Mouse (Mus musculus): ENCODE data around the gene Prmt1. TPM values are rescaled to one million over a fixed set of nuclear protein-coding genes. Genes with fewer than 3 reads are reported as not detected.

Gene Prmt1
- polyA plus RNA-seq, 2 experiments: 51.2 to 168 TPM

DNA sequence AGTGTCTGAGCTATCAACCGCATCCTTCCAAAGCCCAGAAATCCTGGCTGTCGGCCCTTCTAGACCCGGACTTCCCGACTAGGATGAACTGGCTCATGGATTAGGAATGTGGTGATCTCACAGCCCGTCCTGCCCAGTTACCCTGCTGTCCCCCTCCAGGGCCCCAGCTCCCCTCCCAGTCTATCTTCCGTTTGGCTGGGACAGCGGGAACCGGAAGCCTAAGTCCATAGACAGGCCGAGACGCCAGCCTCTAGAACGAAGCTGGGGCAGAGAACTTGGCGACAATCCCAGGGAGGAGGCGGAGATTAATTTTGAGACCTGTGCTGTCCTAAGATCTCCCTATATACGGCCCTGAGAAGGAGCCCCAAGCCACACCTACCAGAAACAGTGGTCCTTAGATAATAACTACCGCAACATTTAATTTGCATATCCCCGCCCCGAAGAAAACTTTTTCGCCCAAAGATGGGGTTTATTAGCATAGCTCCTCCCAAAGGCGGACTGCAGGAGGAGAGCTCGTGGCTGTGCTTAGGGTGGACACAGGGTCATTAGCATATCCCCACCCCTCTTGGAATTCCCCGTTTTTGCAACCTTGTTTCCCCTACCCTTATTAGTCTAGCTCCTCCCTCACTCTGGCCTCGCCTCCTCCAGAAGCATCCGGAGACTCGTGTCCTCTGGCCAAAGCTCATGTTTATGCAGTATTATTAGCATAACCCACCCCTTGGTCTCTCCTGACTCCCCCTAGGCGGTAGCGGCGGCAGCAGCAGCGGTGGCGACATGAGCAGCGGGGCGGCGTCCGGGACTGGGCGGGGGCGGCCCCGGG, 31.1 kb upstream of the Prmt1 start, which contains the start of gene Rras:
Gene Rras (plus strand): TSS at position 720 of the 820 bp plus-strand sequence.
- H3K4me2 ChIP-seq (ENCODE audit: low read depth): peak within 1 kb of the TSS; percentile 89
- TF ChIP-seq CTCF (IDR thresholded peaks at IDR 0.05; ENCODE audit: low read depth) (peak; percentile 27; the same call in 1 of the 2 replicates), EP300 (IDR thresholded peaks at IDR 0.05; ENCODE audit: low read depth) (peak; percentile 37; the same call in 1 of the 2 replicates)
- H3K27me3 ChIP-seq (ENCODE audit: control insufficient read depth, insufficient read depth, low read length): peaks cover 13% of the 10 kb centered on the region; the same call in 1 of the 2 replicates
- under 1% methylated on average over 36 of the region's 36 CpGs for WGBS (ENCODE audit: insufficient replicate concordance)
- peaks cover 9% of the 10 kb centered on the region for H3K36me3 ChIP-seq (replicated peaks; ENCODE audit: control insufficient read depth, insufficient read depth, low read depth)
- H3K4me1 ChIP-seq (replicated peaks; ENCODE audit: control insufficient read depth in 2 of 2, insufficient read depth in 2 of 2, low read length in 1 of 2): peaks cover 18 to 32% of the 10 kb centered on the region in 2 experiments
- H3K4me3 ChIP-seq (ENCODE audit: insufficient read depth in 1 of 2, low read depth in 2 of 2, low read length in 2 of 2): peak within 1 kb of the TSS; percentile 78 to 96
- peak; percentile 84 for ATAC-seq (ENCODE audit: insufficient read depth)
- DNase-seq (ENCODE audit: low read depth in 3 of 3, low spot score in 3 of 3): peak; percentile 96 to 100 (median 98)
- H3K9me3 ChIP-seq (ENCODE audit: control insufficient read depth, low read length): no peaks in the 10 kb centered on the region
- H3K9ac ChIP-seq (replicated peaks): peak within 1 kb of the TSS; percentile 82
- peak within 1 kb of the TSS; percentile 86 for H3K27ac ChIP-seq

DNA sequence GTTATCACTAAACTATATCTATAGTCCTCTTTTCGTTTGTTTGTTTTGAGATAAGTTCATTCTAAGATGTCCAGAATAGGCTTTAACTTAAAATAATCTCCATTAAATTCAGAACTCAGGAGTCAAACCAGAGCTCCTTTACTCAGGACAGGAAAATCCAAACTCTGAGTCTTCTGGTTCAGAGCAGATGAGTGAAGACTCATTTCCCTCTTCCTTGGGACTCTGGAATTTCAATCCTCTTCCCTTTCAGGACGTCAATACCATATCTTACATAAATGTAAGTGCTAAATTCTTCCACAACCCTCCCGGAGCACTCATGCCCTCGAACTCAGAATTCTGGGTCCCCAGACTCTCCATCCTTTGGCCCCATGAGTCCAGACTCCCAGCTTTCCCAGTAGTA, 30.4 kb upstream of the Prmt1 start:
- ATAC-seq (ENCODE audit: insufficient read depth): no peak
- TF ChIP-seq CTCF (IDR thresholded peaks at IDR 0.05; ENCODE audit: low read depth): no peak
- TF ChIP-seq EP300 (IDR thresholded peaks at IDR 0.05; ENCODE audit: low read depth): no peak

GRCm38 (mm10) chr7:45015957-45016612, 29.7 kb upstream of the Prmt1 start, which contains the start of gene Scaf1:
Gene Scaf1, minus strand, starts transcription at chr7:45016363.
- Histone ChIP-seq H3K36me3 (replicated peaks; ENCODE audit: control insufficient read depth, insufficient read depth, low read depth) (peaks cover 22% of the 10 kb centered on the region), H3K4me2 (ENCODE audit: low read depth) (peak within 1 kb of the TSS; percentile 89), H3K4me1 (replicated peaks; ENCODE audit: control insufficient read depth in 2 of 2, insufficient read depth in 2 of 2, low read length in 1 of 2) (peaks cover 18 to 32% of the 10 kb centered on the region in 2 experiments), H3K27me3 (ENCODE audit: control insufficient read depth, insufficient read depth, low read length) (peaks cover 13% of the 10 kb centered on the region; the same call in 1 of the 2 replicates), H3K4me3 (ENCODE audit: insufficient read depth in 1 of 2, low read depth in 2 of 2, low read length in 2 of 2) (peak within 1 kb of the TSS; percentile 78 to 96), H3K9me3 (ENCODE audit: control insufficient read depth, low read length) (no peaks in the 10 kb centered on the region), H3K9ac (replicated peaks) (peak within 1 kb of the TSS; percentile 82), H3K27ac (peak within 1 kb of the TSS; percentile 86)
- peak; percentile 98 for DNase-seq (ENCODE audit: low read depth in 3 of 3, low spot score in 3 of 3)
- TF ChIP-seq CTCF (IDR thresholded peaks at IDR 0.05; ENCODE audit: low read depth) (no peak), EP300 (IDR thresholded peaks at IDR 0.05; ENCODE audit: low read depth) (no peak)
- WGBS (ENCODE audit: insufficient replicate concordance): under 1% methylated on average over 69 of the region's 69 CpGs
- ATAC-seq (ENCODE audit: insufficient read depth): peak; percentile 79

More for the DNA sequence above, 30.4 kb upstream of the Prmt1 start:
- H3K4me3 ChIP-seq (ENCODE audit: insufficient read depth in 1 of 2, low read depth in 2 of 2, low read length in 2 of 2): peak overlapping the region; percentile 78 to 96
- H3K9ac ChIP-seq (replicated peaks): peak overlapping the region; percentile 82
- under 1% methylated on average over 4 of the region's 4 CpGs for WGBS (ENCODE audit: insufficient replicate concordance)
- peak overlapping the region; percentile 86 for H3K27ac ChIP-seq
- H3K4me1 ChIP-seq (replicated peaks; ENCODE audit: control insufficient read depth in 2 of 2, insufficient read depth in 2 of 2, low read length in 1 of 2): peaks cover 18 to 32% of the 10 kb centered on the region in 2 experiments
- peak overlapping the region; percentile 89 for H3K4me2 ChIP-seq (ENCODE audit: low read depth)
- H3K9me3 ChIP-seq (ENCODE audit: control insufficient read depth, low read length): no peaks in the 10 kb centered on the region
- peak in 1 of 3 experiments; percentile 31 for DNase-seq (ENCODE audit: low read depth in 3 of 3, low spot score in 3 of 3)
- H3K27me3 ChIP-seq (ENCODE audit: control insufficient read depth, insufficient read depth, low read length): peaks cover 13% of the 10 kb centered on the region; the same call in 1 of the 2 replicates
- peaks cover 16% of the 10 kb centered on the region for H3K36me3 ChIP-seq (replicated peaks; ENCODE audit: control insufficient read depth, insufficient read depth, low read depth)

GRCm38 (mm10) chr7:45015344-45015956, 29.1 kb upstream of the Prmt1 start:
- TF ChIP-seq EP300 (IDR thresholded peaks at IDR 0.05; ENCODE audit: low read depth) (no peak), CTCF (IDR thresholded peaks at IDR 0.05; ENCODE audit: low read depth) (no peak)
- H3K4me1 ChIP-seq (replicated peaks; ENCODE audit: control insufficient read depth in 2 of 2, insufficient read depth in 2 of 2, low read length in 1 of 2): peaks cover 18 to 32% of the 10 kb centered on the region in 2 experiments
- peak overlapping the region; percentile 89 for H3K4me2 ChIP-seq (ENCODE audit: low read depth)
- WGBS (ENCODE audit: insufficient replicate concordance): under 1% methylated on average over 20 of the region's 20 CpGs
- H3K9ac ChIP-seq (replicated peaks): peak overlapping the region; percentile 82
- peak in 1 of 3 experiments; percentile 40 for DNase-seq (ENCODE audit: low read depth in 3 of 3, low spot score in 3 of 3)
- H3K4me3 ChIP-seq (ENCODE audit: insufficient read depth in 1 of 2, low read depth in 2 of 2, low read length in 2 of 2): peak overlapping the region; percentile 78 to 96
- peak overlapping the region; percentile 86 for H3K27ac ChIP-seq
- H3K36me3 ChIP-seq (replicated peaks; ENCODE audit: control insufficient read depth, insufficient read depth, low read depth): peaks cover 25% of the 10 kb centered on the region
- peaks cover 13% of the 10 kb centered on the region; the same call in 1 of the 2 replicates for H3K27me3 ChIP-seq (ENCODE audit: control insufficient read depth, insufficient read depth, low read length)
- H3K9me3 ChIP-seq (ENCODE audit: control insufficient read depth, low read length): no peaks in the 10 kb centered on the region
- ATAC-seq (ENCODE audit: insufficient read depth): no peak

Data from liver, embryonic 14.5 days (tissue).